Mouse (Mus musculus): Measurements from ENCODE around the gene Rab4a. TPM values are rescaled to one million over a fixed set of nuclear protein-coding genes. Genes with fewer than 3 reads are reported as not detected.

The Rab4a gene
- total RNA-seq, 2 experiments from 2014 or later: 13.3 to 14.4 TPM

DNA sequence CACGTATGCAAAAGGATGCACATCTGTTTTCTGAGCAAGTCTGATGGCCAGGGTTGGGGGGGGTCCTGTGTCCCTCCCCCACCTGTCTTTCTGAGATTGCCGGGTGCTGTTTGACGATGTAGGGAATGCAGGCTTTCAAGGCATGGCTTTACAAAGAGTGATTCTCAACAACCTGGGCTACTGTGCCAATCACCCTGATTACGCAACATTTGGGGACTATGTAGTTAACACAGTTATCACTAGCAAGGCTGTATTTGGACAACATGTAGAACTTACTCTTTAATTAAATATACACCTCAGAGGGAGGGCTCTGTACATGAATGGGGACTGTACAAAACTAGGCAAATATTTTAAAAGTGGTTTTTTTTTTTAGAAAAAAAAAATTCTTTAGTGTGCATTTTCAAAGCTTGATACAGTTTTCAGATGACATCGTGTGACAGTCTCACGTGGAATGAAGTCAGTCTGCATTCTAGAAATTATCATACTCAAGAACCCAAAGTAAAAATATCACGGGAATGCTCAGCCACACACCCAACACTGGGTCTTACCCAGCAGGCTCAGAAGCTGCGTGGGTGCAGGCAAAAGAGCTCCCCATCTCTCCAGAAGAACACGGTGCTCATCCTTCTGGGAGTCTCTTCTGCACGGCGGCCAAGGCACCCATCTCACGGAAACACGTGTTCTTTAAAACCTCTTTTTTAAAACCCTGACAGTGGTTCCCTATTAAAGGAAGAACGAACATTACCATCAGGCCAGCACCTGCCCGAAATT lies 35.0 kb downstream of the Rab4a start:
- no peak for DNase-seq
- intact Hi-C loops (cut with DNase I; ENCODE audit: low total_unique reads): no loop called here

DNA sequence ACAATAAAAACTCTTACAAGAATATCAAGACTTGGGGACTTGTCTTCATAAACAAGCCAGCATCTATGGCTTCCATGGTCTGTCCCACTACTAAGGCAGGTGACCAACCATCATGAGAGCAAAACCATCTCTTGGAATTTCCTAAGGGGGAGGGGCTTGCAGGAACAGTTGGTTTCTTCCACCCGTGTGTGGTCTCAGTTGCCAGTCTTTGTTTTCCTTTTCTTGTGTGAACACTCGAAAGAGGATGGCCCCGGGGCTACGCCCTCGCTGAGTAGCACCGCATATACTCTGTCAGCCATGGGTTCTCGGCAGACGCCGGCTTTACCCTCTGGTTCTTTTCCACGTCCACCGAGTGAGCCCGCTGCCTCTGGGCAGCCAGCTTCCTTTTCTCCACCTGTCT lies 36.3 kb downstream of the Rab4a start:
- no peak for DNase-seq
- intact Hi-C loops (cut with DNase I; ENCODE audit: low total_unique reads): no loop called here

DNA sequence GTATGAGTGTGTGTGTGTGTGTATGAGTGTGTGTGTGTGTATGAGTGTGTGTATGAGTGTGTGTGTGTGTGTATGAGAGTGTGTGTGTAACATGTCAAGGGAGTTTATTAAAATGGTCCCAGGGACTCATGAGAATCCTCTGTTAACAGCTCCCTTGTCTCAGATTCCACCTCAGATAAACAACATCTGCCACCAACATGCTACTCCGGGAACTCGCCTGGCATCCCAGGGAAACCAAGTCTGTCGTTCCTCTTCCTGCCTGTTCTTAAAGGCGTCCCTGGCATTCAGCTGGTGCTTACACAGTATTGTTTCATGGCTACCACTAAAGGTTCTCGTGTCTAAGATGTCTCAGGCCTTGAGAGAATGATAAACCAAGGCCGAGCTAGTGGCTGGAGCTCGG lies 38.6 kb downstream of the Rab4a start:
- intact Hi-C loops (cut with DNase I; ENCODE audit: low total_unique reads): no loop called here

DNA sequence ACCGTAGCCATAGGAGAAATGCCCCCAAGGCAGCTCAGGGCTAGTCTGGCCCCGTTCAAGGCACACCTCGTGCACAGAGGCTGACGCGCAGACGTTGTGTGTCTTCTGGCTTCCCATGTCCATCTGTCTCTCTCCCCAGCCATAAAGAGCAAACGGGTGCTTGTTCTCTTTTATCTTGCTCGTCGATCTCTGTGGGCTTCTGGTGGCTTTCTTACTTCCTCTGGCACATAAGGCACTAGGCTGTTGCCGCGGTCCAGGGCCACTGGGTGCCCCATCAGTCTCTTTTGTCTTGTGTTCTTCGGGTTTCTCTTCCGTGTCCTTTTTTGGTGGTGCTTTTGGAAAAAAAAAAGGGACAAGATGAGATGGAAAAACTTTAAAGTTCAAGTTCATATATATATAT lies 39.3 kb downstream of the Rab4a start:
- no peak for DNase-seq
- intact Hi-C loops (cut with DNase I; ENCODE audit: low total_unique reads): no loop called here

More for the DNA sequence above, 38.6 kb downstream of the Rab4a start:
- no peak for DNase-seq

DNA sequence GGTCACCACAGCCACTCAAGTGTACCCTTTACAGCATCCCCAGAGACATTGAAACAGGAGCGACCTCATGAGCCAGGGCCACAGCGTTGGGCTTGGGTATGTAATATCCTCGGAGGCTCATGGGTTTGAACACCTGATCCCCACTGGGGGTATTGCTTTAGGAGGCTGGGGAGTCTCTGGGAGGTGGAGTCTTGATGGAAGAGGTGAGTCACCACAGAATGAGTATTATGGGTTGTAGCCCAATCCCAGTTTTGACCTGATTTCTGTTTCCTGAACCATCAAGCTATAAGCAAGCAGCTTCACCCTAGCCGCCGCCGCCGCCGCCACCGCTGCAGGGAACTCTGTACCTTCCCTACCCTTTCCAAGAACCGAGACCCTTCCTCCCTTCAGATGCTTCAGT lies 40.2 kb downstream of the Rab4a start:
- intact Hi-C loops (cut with DNase I; ENCODE audit: low total_unique reads): no loop called here
- DNase-seq: no peak

GRCm38 (mm10) chr8:123846509-123846908 lies 40.7 kb downstream of the Rab4a start:
- no peak for DNase-seq
- intact Hi-C loops (cut with DNase I; ENCODE audit: low total_unique reads): no loop called here

DNA sequence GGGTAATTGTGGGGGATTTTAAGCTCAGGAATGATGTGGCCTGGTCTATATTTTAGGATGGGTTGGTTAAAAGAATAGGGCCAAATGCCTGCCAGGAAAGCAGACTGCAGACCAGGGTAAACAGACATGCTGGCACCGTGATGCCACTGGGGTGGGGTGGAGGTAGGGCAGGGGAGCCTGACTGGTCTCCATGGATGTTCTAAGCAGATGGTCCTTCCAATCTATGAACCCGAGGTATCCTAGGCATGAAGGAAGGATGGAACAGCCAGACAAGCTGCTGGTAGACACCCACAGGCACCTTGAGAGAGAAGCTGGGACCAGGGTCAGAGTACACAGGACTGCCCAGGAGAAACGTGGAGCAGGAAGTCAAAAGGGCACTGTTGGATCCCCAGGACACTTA lies 41.8 kb downstream of the Rab4a start:
- no peak for DNase-seq
- intact Hi-C loops (cut with DNase I; ENCODE audit: low total_unique reads): no loop called here

GRCm38 (mm10) chr8:123849352-123849751 lies 43.6 kb downstream of the Rab4a start:
- no peak for DNase-seq
- intact Hi-C loops (cut with DNase I; ENCODE audit: low total_unique reads): no loop called here

GRCm38 (mm10) chr8:123851590-123851989 lies 45.8 kb downstream of the Rab4a start:
- intact Hi-C loops (cut with DNase I; ENCODE audit: low total_unique reads): no loop called here
- DNase-seq: no peak

DNA sequence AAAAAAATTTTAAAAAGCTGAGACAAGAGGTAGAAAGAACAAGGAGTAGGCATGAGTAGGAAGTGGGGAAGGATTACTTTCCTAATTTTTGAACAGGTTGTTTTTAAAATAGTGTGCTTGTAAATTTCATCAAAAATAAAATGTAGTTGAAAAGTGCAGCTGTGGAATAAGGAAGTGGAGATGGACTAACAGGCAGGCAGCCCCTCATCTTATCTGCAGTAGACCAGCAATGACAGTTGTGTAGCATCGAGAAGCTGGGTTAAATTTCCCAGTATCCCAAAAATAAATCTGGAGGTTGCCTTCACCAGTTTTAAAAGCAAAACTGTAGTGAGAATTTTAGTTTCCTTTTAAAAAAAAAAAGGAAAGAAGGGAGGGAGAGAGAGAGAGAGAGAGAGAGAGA lies 48.5 kb downstream of the Rab4a start:
- intact Hi-C loops (cut with DNase I; ENCODE audit: low total_unique reads): no loop called here
- DNase-seq: no peak

- no peak for DNase-seq
- intact Hi-C loops (cut with DNase I; ENCODE audit: low total_unique reads): no loop called here
Measured at GRCm38 (mm10) chr8:123854733-123855475, 49.1 kb downstream of the Rab4a start.

DNA sequence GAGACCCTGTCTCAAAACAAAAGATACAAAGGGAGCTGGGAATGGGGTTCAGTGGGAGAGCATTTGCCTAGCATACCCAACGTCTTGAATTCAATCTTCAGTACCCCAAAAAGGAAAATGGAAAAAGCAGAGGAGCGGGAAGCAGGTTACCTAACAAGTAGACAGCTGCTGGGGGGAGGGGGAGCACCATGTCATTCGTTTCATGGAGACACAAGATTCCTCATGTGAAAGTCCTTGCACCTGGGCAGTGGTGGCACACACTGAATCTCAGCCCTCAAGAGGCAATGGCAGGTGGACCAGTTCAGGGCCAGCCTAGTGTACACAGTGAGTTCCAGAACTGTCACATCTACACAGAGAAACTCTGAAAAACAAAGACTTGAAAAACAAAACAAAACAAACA lies 51.6 kb downstream of the Rab4a start:
- no peak for DNase-seq
- intact Hi-C loops (cut with DNase I; ENCODE audit: low total_unique reads): no loop called here

- DNase-seq: no peak
- intact Hi-C loops (cut with DNase I; ENCODE audit: low total_unique reads): no loop called here
Measured at GRCm38 (mm10) chr8:123858574-123858940, 52.8 kb downstream of the Rab4a start.

- peak; percentile 92 for DNase-seq
- intact Hi-C loops (cut with DNase I; ENCODE audit: low total_unique reads): no loop called here
Measured at GRCm38 (mm10) chr8:123858941-123859647, 53.3 kb downstream of the Rab4a start.

- intact Hi-C loops (cut with DNase I; ENCODE audit: low total_unique reads): no loop called here
- DNase-seq: peak; percentile 36
Measured at GRCm38 (mm10) chr8:123859648-123860259, 54.0 kb downstream of the Rab4a start, which contains the start of gene Ccsap. TSS of gene Ccsap (minus strand) at chr8:123860209.

DNA sequence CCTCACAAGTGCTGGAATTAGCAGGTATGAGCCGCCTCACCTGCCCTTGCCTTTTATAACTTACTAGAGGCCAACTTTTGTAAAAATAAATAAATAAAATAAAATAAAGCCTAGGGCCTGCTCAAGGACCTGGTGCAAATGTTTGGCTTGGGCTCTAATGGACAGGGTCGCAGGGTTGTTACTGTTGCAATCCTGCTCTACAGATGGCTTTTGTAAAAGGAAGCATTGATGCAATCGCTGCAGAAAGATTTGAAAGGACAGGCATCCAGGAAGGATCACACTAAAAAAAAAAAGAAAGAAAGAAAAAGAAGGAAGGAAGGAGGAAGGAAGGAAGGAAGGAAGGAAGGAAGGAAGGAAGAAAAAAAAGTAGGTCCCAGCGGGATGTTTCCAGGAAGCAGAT lies 54.6 kb downstream of the Rab4a start:
- no peak for DNase-seq
- intact Hi-C loops (cut with DNase I; ENCODE audit: low total_unique reads): no loop called here

- intact Hi-C loops (cut with DNase I; ENCODE audit: low total_unique reads): no loop called here
- no peak for DNase-seq
Measured at GRCm38 (mm10) chr8:123865786-123866185, 60.0 kb downstream of the Rab4a start.

DNA sequence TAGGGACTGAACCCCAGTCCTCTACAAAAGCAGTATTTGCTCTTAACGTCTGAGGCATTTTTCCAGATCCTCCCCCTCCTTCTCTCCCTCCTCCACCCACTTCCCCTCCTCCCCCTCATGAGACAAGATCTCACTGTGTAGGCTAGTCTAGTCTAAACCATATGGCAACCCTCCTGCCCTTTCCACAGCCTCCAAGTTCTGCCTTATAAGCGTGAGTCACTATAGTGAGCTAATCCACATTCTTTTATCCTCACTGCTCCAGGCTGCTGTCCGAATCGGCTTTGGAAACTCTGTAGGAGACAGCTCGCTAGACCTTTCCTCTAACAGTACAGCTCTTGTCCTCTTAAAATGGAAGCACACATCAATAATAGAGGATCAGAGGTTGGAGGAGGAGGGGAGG lies 61.2 kb downstream of the Rab4a start:
- intact Hi-C loops (cut with DNase I; ENCODE audit: low total_unique reads): no loop called here
- no peak for DNase-seq

GRCm38 (mm10) chr8:123872048-123872447 lies 66.3 kb downstream of the Rab4a start:
- intact Hi-C loops (cut with DNase I; ENCODE audit: low total_unique reads): no loop called here
- DNase-seq: peak; percentile 76

DNA sequence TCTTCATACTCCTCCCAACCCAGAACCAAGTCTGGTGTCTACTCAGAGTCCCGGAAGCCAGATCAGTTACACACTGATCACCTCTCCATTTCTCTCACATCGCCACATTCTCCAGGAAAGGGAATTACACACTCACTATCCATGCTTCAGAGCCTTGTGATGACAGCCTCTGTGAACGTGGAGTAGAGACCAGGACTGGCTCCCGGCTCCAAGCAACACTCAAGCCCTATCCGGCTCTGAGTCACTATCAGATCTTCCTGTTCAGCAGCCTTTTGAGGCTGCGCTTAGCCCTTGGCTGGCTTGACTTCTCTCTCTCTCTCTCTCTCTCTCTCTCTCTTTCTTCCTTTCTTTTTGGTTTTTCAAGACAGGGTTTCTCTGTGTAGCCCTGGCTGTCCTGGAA lies 67.6 kb downstream of the Rab4a start:
- intact Hi-C loops (cut with DNase I; ENCODE audit: low total_unique reads): no loop called here
- DNase-seq: no peak
